8 mouse cellular contexts compared by ENCODE assay signal in genomic region chr13:54503604-54504521, GRCm38 (mm10). TPM values are rescaled to one million over a fixed set of nuclear protein-coding genes. Genes with fewer than 3 reads are reported as not detected.
DNase-seq lines count a peak whose midpoint lies in the region; ATAC-seq and TF ChIP-seq lines count a peak whose summit lies in the region.

Gene Simc1, plus strand, starts transcription at chr13:54503779.

- no peaks in the 10 kb centered on the region for H3K9me3 ChIP-seq in intestine, embryonic 16.5 days (ENCODE audit: control insufficient read depth, low read length)
- no peaks in the 10 kb centered on the region for H3K9me3 ChIP-seq in limb, embryonic 11.5 days (ENCODE audit: control insufficient read depth, low read length)
- no peaks in the 10 kb centered on the region for H3K9me3 ChIP-seq in midbrain, embryonic 13.5 days

- peak within 1 kb of the TSS; percentile 72 for H3K27ac ChIP-seq in intestine, embryonic 16.5 days (ENCODE audit: low read length)
- peak within 1 kb of the TSS; percentile 59 for H3K27ac ChIP-seq in limb, embryonic 11.5 days (replicated peaks; ENCODE audit: low read depth, low read length)
- H3K27ac ChIP-seq in midbrain, embryonic 13.5 days = peak within 1 kb of the TSS; percentile 86
- 0 out of 2 replicates have a peak within 1 kb of the TSS, but pooled peaks have one; percentile 41 for H3K27ac ChIP-seq in small intestine, adult 2 months (ENCODE audit: insufficient read depth, low read depth, low read length)

- H3K4me3 ChIP-seq in intestine, embryonic 16.5 days (ENCODE audit: low read length) = peak within 1 kb of the TSS; percentile 71
- H3K4me3 ChIP-seq in limb, embryonic 11.5 days (ENCODE audit: low read depth, low read length) = peak within 1 kb of the TSS; percentile 75
- peak within 1 kb of the TSS; percentile 76 for H3K4me3 ChIP-seq in midbrain, embryonic 13.5 days (replicated peaks)
- H3K4me3 ChIP-seq in small intestine, adult 2 months (ENCODE audit: low read depth, low read length) = peak within 1 kb of the TSS; percentile 86

- H3K4me2 ChIP-seq in intestine, embryonic 16.5 days (ENCODE audit: low read depth, low read length) = peak within 1 kb of the TSS; percentile 97
- peak within 1 kb of the TSS; percentile 91 for H3K4me2 ChIP-seq in limb, embryonic 11.5 days (ENCODE audit: low read depth, severe bottlenecking)
- peak within 1 kb of the TSS; percentile 81 for H3K4me2 ChIP-seq in midbrain, embryonic 13.5 days (replicated peaks)

- H3K9ac ChIP-seq in intestine, embryonic 16.5 days (ENCODE audit: low read depth, low read length) = peak within 1 kb of the TSS; percentile 86
- H3K9ac ChIP-seq in limb, embryonic 11.5 days (ENCODE audit: low read length) = peak within 1 kb of the TSS; percentile 82
- peak within 1 kb of the TSS; percentile 89 for H3K9ac ChIP-seq in midbrain, embryonic 13.5 days (replicated peaks)

- under 1% methylated on average over 101 of the region's 105 CpGs for WGBS in intestine, embryonic 16.5 days
- 0% methylated on average over 105 of the region's 105 CpGs for WGBS in limb, embryonic 11.5 days
- WGBS in midbrain, embryonic 13.5 days = under 1% methylated on average over 98 of the region's 105 CpGs
- WGBS in small intestine, adult 2 months = under 1% methylated on average over 103 of the region's 105 CpGs

- no peaks in the 10 kb centered on the region for H3K27me3 ChIP-seq in intestine, embryonic 16.5 days (replicated peaks; ENCODE audit: control insufficient read depth, insufficient read depth, low read length)
- no peaks in the 10 kb centered on the region for H3K27me3 ChIP-seq in limb, embryonic 11.5 days (ENCODE audit: control insufficient read depth, insufficient read depth, low read length)
- H3K27me3 ChIP-seq in midbrain, embryonic 13.5 days = peaks cover 9% of the 10 kb centered on the region; the same call in 1 of the 2 replicates
- no peaks in the 10 kb centered on the region for H3K27me3 ChIP-seq in small intestine, adult 2 months (ENCODE audit: control insufficient read depth, insufficient read depth, low read length)

- TF ChIP-seq CTCF in small intestine, adult 2 months (IDR thresholded peaks at IDR 0.05; ENCODE audit: extremely low read depth, insufficient read length, insufficient replicate concordance, low read depth, low read length) = no peak

- DNase-seq in layer of hippocampus, adult 11-12 months (ENCODE audit: low spot score) = peak; percentile 60
- no peak for DNase-seq in layer of hippocampus, adult 9-10 months (ENCODE audit: low spot score)
- DNase-seq in embryo, embryonic 11.5 days (ENCODE audit: low read depth, low spot score) = peak; percentile 41
- DNase-seq in gastrocnemius, postnatal 4 days (ENCODE audit: low spot score in 2 of 2) = peak; percentile 66 to 81
- DNase-seq in limb, embryonic 11.5 days (ENCODE audit: low spot score) = peak; percentile 88

- peak; percentile 98 for TF ChIP-seq POLR2A in small intestine, adult 2 months (IDR thresholded peaks at IDR 0.05; ENCODE audit: low read depth, low read length)

- H3K4me1 ChIP-seq in intestine, embryonic 16.5 days (ENCODE audit: control insufficient read depth, insufficient read depth, low read length) = peaks cover 12% of the 10 kb centered on the region
- 0 out of 2 replicates have a peak, but pooled peaks cover 2% of the 10 kb centered on the region for H3K4me1 ChIP-seq in limb, embryonic 11.5 days (ENCODE audit: control insufficient read depth, insufficient read depth, low read length)
- H3K4me1 ChIP-seq in midbrain, embryonic 13.5 days (replicated peaks) = peaks cover 20% of the 10 kb centered on the region
- H3K4me1 ChIP-seq in small intestine, adult 2 months (ENCODE audit: control insufficient read depth, insufficient read depth, insufficient read length, low read length) = peaks cover 3% of the 10 kb centered on the region

- peak; percentile 96 for ATAC-seq in intestine, embryonic 16.5 days
- ATAC-seq in limb, embryonic 11.5 days (ENCODE audit: insufficient number of reproducible peaks, low FRiP score, low TSS enrichment, low read depth) = peak; percentile 88
- ATAC-seq in midbrain, embryonic 13.5 days = peak; percentile 94

- no peaks in the 10 kb centered on the region for H3K36me3 ChIP-seq in intestine, embryonic 16.5 days (ENCODE audit: control insufficient read depth, insufficient read depth, low read length)
- no peaks in the 10 kb centered on the region for H3K36me3 ChIP-seq in limb, embryonic 11.5 days (ENCODE audit: control insufficient read depth, insufficient read depth, low read length)
- H3K36me3 ChIP-seq in midbrain, embryonic 13.5 days = no peaks in the 10 kb centered on the region; the same call in 1 of the 2 replicates
- H3K36me3 ChIP-seq in small intestine, adult 2 months (ENCODE audit: control insufficient read depth, insufficient read depth, low read length) = no peaks in the 10 kb centered on the region

RNA-seq across cellular contexts. Expression of gene Simc1, which starts in this region (rescaled TPM):
- 1 to 10 TPM; 8.0 to 8.2 TPM for total RNA-seq in gastrocnemius, postnatal 4 days (2021)
- polyA plus RNA-seq in intestine, embryonic 16.5 days (2015; fragmentation: Nextera tagmentation; extraction: Ambion mirVana) = 5.0 and 5.1 TPM in 2 replicates
- 23.3 and 24.4 TPM in 2 replicates for polyA plus RNA-seq in limb, embryonic 11.5 days (2014; fragmentation: Nextera tagmentation; extraction: Ambion mirVana)
- polyA plus RNA-seq in midbrain, embryonic 13.5 days (2015; fragmentation: Nextera tagmentation; extraction: Ambion mirVana) = 18.9 and 21.3 TPM in 2 replicates
- 2.1 and 4.0 TPM in 2 replicates for polyA plus RNA-seq in small intestine, adult 2 months (2012; rRNA removed)
